Mouse (Mus musculus) brain, embryonic 14.5 days (tissue): ENCODE measurements around the gene Gm6408. TPM values are rescaled to one million over a fixed set of nuclear protein-coding genes. Genes with fewer than 3 reads are reported as not detected.
"Not testable (repeated sequence)": the region's sequence is repeated elsewhere in the genome, so short reads cannot be mapped to it uniquely, and the experiment has no call there.

Source experiments
- DNase-seq: peaks from one replicate; pipeline ENCODE4 v3.0.0-alpha.2; 2011; ENCODE audit warnings: low read depth
- CTCF ChIP-seq: fragments of 200-500 bp; IDR thresholded peaks from 2 replicates; pipeline ENCODE4 v1.5.1; 2012; ENCODE audit warnings: inconsistent platforms, mild to moderate bottlenecking, moderate library complexity, borderline replicate concordance; ENCODE audit not compliant: insufficient read depth, insufficient read length; ENCODE audit errors: extremely low read depth
- POLR2A ChIP-seq: fragments of 200-500 bp; IDR thresholded peaks from 2 replicates; pipeline ENCODE4 v1.6.1; 2012; ENCODE audit warnings: mild to moderate bottlenecking, inconsistent platforms, borderline replicate concordance; ENCODE audit not compliant: poor library complexity, insufficient read depth, insufficient read length, severe bottlenecking; ENCODE audit errors: extremely low read depth
- polyA plus RNA-seq: library from polyadenylated mRNA; depleted of rRNA; stranded (reverse); fragments of >200 nt; gene quantifications from 2 replicates; pipeline ENCODE4 v1.2.3, GENCODE M21; 2012; rRNA removed

Gm6408 gene
- polyA plus RNA-seq, 1 experiment, result 0.07 TPM

DNA sequence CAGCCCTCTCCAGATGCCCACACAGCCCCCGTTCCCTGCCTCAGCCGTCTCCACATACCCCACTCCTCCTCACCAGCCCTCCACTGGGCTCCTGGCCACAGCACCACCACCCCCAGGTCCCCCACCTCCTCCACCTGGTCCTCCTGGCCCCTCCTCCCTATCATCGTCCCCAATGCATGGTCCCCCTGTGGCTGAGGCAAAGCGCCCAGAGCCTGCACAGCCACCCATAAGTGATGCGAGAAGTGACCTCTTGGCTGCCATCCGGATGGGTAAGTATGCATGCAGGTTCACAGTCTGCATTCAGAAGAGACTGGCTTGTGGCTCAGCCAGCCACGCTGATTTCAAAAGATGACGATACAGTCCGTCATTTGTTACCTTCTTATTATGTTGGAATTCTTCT, 13.5 kb upstream of the Gm6408 start:
- no peak for TF ChIP-seq CTCF
- no peak for TF ChIP-seq POLR2A
- no peak for DNase-seq

DNA sequence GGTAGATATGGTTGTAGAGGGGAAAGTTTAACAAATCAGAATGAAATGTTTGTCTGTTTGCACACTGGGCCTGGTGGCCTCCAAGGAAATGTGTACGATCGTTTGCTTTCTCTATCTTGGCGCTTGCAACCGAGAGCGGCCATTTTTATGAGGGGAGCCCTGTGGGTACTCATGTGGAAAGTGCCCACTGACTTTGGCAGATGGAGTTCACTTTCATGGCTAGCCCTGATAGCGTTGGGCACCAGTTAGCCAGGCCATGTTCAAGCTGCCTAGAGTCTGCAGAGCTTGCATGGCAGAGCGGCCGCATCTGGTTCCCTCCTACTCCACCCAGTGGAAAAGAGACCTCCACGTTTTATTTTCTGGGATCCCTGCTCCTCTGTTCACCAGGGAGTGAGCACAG, 10.9 kb upstream of the Gm6408 start:
- TF ChIP-seq CTCF (no peak), POLR2A (no peak)
- no peak for DNase-seq

DNA sequence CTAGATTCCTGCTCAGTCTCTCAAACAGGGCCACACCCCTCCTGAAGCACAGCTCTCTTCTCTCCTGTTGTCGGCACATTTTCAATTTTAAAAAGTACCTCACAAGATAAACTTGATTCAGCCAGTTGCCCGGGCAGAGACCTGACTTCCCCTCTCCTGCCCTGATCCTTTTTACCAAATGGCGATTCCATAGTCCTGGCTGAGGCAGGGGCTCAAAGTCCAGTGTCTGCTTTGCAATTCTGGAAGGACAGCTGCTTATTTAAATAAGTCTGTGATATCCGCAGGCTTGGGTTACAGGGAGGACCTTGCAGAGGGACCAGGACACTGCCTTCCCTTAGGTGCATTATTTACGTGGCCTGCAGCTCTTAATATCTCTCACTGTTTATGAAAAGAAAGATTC, 10.5 kb upstream of the Gm6408 start:
- TF ChIP-seq CTCF, result no peak
- no peak for TF ChIP-seq POLR2A

DNA sequence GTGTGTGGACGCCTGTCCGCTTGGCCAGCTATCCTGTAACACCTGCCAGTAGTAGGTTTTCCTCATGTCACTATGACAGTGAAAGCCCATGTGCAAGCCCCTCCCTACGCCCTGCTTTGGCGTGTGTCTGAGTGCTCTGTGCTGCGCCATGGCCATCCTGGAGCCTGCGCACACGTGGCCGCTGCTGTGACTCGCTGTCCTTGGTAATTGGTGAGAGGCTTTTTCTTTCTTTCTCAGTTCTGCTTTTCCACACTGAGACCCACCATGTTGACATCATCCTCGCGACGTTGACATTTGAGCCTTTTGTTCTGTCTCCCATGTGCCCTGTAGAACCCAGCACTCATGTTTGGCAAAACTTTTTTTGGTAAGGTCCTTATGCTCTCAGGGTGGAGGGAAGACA, 9.9 kb upstream of the Gm6408 start:
- DNase-seq, result no peak
- TF ChIP-seq POLR2A (no peak), CTCF (no peak)

More for the DNA sequence above, 10.5 kb upstream of the Gm6408 start:
- no peak for DNase-seq

DNA sequence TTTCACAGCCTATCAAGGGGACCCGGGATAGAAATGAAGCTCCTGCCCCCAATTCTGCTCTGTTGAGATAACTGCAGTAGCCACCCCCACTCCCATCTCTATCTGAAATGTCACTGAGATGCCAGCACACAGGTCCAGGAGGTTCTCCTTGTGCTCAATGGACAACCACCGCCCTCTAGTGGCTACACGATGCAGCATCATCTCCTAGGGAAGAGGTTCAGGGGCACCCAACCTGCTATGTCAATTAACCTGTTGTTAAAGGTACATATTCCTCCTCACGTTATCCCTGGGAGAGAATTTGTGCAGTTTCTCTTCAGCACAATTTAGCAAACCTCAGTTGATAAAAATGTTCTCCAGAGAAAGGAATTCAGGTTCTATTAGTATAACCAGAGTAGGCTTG, 2.2 kb upstream of the Gm6408 start:
- peak; percentile 2 for DNase-seq

DNA sequence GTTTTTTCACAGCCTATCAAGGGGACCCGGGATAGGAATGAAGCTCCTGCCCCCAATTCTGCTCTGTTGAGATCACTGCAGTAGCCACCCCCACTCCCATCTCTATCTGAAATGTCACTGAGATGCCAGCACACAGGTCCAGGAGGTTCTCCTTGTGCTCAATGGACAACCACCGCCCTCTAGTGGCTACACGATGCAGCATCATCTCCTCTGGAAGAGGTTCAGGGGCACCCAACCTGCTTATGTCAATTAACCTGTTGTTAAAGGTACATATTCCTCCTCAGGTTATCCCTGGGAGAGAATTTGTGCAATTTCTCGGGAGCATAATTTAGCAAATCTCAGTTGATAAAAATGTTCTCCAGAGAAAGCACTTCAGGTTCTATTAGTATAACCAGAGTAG, 7.2 kb downstream of the Gm6408 start:
- not testable (repeated sequence) for DNase-seq

DNA sequence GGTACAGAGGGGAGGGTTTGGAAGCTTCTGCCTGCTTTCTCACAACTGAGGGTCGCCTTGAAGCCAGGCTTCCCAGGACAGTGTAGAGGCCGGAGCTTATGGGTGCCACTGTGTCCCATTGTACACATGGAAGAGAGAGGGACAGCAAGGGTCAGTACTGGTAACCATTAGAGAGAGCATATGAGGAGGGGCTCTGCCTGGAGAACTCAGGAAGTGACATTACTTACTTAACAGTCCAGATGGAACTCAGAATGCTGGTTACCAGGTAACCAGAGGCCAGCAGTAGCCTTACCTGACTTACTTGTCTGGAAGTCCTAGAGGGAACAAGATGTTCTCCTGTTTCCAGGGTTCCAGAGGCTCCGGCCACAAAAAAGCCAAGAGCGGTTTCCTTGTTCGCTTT, 9.3 kb downstream of the Gm6408 start, which contains the start of gene Gm6370:
TSS of gene Gm6370 (plus strand) at position 301 of the 400 bp plus-strand sequence.
- DNase-seq, result not testable (repeated sequence)

DNA sequence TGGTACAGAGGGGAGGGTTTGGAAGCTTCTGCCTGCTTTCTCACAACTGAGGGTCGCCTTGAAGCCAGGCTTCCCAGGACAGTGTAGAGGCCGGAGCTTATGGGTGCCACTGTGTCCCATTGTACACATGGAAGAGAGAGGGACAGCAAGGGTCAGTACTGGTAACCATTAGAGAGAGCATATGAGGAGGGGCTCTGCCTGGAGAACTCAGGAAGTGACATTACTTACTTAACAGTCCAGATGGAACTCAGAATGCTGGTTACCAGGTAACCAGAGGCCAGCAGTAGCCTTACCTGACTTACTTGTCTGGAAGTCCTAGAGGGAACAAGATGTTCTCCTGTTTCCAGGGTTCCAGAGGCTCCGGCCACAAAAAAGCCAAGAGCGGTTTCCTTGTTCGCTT, 20.3 kb downstream of the Gm6408 start, which contains the start of gene 4930449I24Rik:
TSS of gene 4930449I24Rik (plus strand) at position 301 of the 400 bp plus-strand sequence.
- DNase-seq, result not testable (repeated sequence)

DNA sequence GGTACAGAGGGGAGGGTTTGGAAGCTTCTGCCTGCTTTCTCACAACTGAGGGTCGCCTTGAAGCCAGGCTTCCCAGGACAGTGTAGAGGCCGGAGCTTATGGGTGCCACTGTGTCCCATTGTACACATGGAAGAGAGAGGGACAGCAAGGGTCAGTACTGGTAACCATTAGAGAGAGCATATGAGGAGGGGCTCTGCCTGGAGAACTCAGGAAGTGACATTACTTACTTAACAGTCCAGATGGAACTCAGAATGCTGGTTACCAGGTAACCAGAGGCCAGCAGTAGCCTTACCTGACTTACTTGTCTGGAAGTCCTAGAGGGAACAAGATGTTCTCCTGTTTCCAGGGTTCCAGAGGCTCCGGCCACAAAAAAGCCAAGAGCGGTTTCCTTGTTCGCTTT, 32.1 kb downstream of the Gm6408 start, which contains the start of gene Gm3402:
TSS of gene Gm3402 (plus strand) at position 301 of the 400 bp plus-strand sequence.
- not testable (repeated sequence) for DNase-seq

DNA sequence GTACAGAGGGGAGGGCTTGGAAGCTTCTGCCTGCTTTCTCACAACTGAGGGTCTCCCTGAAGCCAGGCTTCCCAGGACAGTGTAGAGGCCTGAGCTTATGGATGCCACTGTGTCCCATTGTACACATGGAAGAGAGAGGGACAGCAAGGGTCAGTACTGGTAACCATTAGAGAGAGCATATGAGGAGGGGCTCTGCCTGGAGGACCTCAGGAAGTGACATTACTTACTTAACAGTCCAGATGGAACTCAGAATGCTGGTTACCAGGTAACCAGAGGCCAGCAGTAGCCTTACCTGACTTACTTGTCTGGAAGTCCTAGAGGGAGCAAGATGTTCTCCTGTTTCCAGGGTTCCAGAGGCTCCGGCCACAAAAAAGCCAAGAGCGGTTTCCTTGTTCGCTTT, 43.7 kb downstream of the Gm6408 start, which contains the start of gene Gm3404:
TSS of gene Gm3404 (plus strand) at position 301 of the 400 bp plus-strand sequence.
- DNase-seq, result not testable (repeated sequence)

Other genes starting within 250 kb of the Gm6408 start
- gene Wasf3, start 97.0 kb upstream of the Gm6408 start, polyA plus RNA-seq, result 19.8 and 35.7 TPM in 2 replicates
- not detected in 2 replicates for gene Gm6370, start 9.4 kb downstream of the Gm6408 start, polyA plus RNA-seq
- gene 4930449I24Rik, start 20.4 kb downstream of the Gm6408 start, polyA plus RNA-seq, result not detected in 2 replicates
- not detected in 2 replicates for gene Gm3402, start 32.2 kb downstream of the Gm6408 start, polyA plus RNA-seq
- gene Gm3404, start 43.8 kb downstream of the Gm6408 start, polyA plus RNA-seq, result not detected in 2 replicates
- gene Gm3409, start 55.7 kb downstream of the Gm6408 start, polyA plus RNA-seq, result not detected in 2 replicates
- gene Gm3415, start 74.2 kb downstream of the Gm6408 start, polyA plus RNA-seq, result not detected in 2 replicates
- gene Gpr12, start 103.3 kb downstream of the Gm6408 start, polyA plus RNA-seq, result 17.9 and 19.2 TPM in 2 replicates